Mouse (Mus musculus) spleen, adult 2 months (tissue): ENCODE data around the gene Trim62.

Experiments
- CTCF ChIP-seq: fragments of 200-500 bp; IDR thresholded peaks from 2 replicates; pipeline ENCODE4 v1.5.1; 2011; ENCODE audit warnings: mild to moderate bottlenecking, inconsistent platforms; ENCODE audit not compliant: insufficient read depth, insufficient read length, insufficient replicate concordance; ENCODE audit errors: extremely low read depth
- POLR2A ChIP-seq: fragments of 200-500 bp; IDR thresholded peaks from 2 replicates; pipeline ENCODE4 v1.6.1; 2011; ENCODE audit warnings: low read depth, low read length, inconsistent platforms

GRCm38 (mm10) chr4:128912085-128912484 is 28.7 kb downstream of the Trim62 start:
- TF ChIP-seq POLR2A = no peak
- TF ChIP-seq CTCF = no peak
